Mouse (Mus musculus) olfactory bulb, adult 2 months (tissue): ENCODE measurements around the gene Clic5.

Experiments
- CTCF ChIP-seq: fragments of 200-500 bp; IDR thresholded peaks from 2 replicates; pipeline ENCODE4 v1.5.1; 2012; ENCODE audit warnings: low read depth, mild to moderate bottlenecking, low read length, moderate library complexity; ENCODE audit not compliant: insufficient read depth
- POLR2A ChIP-seq: fragments of 200-500 bp; IDR thresholded peaks from 2 replicates; pipeline ENCODE4 v1.6.1; 2012; ENCODE audit warnings: mild to moderate bottlenecking, low read depth, low read length, moderate library complexity; ENCODE audit not compliant: insufficient read depth

GRCm38 (mm10) chr17:44246153-44246700 lies 57.8 kb downstream of the Clic5 start:
- no peak for TF ChIP-seq CTCF
- no peak for TF ChIP-seq POLR2A
